Mouse (Mus musculus): ENCODE measurements around the gene Hopx.

Hopx gene

DNA sequence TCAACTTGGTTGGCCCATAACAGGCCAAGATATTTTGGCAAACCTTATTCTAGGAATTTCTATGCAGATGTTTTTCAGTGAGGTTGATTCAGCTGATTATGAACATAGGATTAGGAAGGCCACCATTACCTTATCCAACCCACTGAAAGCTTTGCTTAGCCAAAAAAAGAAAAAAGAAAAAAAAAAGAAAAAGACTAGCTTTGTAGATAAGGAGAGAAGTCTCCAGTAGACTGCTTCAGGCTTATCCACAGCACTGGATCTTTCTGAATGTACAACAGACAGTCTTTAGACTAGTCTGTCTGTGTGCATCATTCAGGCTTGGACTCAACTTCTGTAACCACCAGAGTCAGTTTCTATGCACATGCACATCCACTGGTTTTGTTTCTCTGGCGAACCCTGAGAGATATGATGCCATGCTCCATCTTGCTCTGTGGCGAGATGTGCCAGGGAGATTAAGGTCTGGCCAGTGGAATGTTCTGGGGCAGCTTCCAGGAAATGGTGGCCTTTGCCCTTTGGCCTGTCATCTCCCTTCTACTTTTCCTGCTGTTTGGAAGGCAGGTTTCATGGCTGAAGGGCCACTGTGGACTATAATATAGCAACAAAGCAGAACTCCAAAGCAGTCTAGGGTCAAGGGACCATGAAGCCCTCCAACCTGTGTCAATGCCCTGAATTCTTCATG lies 17.7 kb upstream of the Hopx start:
- no peak for DNase-seq (ENCODE audit: extremely low spot score)

DNA sequence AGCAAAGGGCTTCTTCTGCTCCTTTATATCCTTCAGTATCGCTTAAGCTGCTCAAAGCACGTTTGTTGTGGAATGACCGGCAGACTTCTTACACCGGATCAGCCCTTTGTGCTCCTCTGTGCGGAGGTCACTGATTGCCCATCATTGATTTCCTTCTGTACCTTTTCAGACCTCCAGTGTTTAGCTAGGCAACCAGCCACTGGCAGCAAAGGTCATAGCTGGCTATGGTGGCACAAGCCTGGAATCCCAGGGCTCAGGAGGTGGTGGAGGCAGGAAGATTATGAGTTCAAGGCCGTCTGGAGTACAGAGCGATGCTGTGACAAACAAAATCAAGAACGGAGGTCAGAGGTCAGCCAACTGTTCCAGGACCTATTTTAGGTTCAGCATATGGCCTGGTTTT lies 17.0 kb upstream of the Hopx start:
- DNase-seq (ENCODE audit: extremely low spot score): no peak

GRCm38 (mm10) chr5:77130310-77131020 lies 15.5 kb upstream of the Hopx start:
- DNase-seq (ENCODE audit: extremely low spot score): peak; percentile 16

GRCm38 (mm10) chr5:77129907-77130306 lies 15.0 kb upstream of the Hopx start:
- no peak for DNase-seq (ENCODE audit: extremely low spot score)

DNA sequence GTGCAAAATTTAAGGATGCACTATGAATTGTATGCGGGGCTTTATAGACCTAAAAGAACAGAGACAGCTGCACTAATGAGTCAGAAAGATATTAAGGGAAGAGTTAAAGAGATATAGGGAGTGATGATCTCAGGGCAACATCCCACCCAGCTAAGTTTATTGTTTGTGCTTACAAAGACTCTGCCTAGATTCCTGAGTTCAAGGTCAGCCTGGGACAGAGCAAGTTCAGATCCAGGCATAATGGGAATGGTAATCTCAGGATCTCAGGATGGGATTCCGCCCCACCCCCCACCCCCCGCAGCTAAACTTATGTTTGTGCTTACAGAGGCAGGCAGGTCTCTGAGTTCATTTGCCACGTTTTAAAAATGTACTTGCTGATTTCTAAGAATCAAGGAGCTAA lies 13.9 kb upstream of the Hopx start:
- DNase-seq (ENCODE audit: extremely low spot score): no peak

DNA sequence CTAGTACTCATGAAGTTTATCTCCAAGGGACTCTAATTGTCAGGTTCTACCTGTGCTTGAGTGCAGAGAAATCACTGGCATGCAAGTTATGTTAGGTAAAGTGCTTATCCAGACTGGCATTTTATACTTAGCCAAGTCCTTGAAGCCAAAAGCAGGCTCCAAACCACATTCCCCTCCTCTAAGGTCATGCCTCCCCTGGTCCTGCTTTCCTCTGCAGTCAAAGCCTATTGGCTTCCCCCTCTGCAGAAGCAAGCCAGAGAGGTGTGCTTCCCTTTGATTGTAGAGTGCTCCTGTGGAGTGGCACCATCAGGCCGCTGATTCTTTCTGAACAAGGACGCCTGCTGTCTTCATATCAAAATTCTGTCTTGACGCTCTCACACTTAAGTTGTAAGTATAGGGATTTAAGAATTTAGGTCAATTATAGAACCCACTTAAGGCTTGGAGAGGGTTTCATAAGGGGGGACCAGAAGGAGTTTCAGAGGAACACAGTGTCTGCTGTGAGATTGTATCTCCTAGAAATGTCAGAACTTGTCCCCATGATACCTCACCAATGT lies 11.6 kb upstream of the Hopx start:
- DNase-seq (ENCODE audit: extremely low spot score): no peak

DNA sequence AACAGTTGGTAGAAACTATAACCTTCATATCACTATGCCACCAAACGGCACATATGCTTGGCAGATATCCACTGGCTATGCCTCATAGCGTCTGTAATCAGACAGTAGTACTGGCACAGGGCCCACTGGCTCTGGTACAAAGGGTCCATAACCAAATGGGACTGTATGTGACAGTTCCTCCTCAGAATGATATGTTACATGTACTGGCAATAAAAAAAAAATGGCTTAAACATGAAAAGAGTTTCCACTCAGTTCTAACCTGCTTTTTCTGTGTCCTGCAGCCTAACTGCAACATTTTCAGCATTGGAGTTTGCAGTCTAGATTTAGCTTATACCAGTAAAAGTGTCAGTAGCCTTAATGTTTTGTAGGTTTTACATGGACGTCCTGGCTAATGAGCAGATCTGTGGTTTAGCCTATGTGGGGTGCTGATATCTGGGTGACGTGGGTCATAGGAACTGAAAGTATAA lies 9.9 kb upstream of the Hopx start:
- no peak for DNase-seq (ENCODE audit: extremely low spot score)

DNA sequence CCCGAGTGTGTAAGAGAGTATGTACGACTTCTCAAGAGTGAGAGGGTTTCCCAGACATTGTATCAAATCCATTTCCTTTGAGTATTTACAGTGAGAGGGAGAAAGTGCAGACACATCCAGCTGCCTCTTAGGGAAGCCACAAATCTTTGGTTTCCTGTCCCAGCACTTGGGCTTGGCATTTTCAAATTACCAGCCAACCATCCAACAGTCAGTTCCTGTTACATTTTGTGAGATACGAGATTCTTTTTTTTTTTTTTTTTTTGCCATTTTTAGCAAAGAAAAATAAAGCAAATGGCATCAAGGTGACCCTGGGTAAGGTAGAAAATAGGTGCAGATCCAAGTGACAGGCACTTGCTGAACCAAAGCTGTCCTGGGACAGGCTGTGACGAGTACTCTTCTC lies 9.2 kb upstream of the Hopx start:
- no peak for DNase-seq (ENCODE audit: extremely low spot score)

- no peak for DNase-seq (ENCODE audit: extremely low spot score)
These were observed 8.7 kb upstream of the Hopx start for GRCm38 (mm10) chr5:77123597-77123996.

GRCm38 (mm10) chr5:77122254-77123192 lies 7.6 kb upstream of the Hopx start:
- peak; percentile 42 for DNase-seq (ENCODE audit: extremely low spot score)

DNA sequence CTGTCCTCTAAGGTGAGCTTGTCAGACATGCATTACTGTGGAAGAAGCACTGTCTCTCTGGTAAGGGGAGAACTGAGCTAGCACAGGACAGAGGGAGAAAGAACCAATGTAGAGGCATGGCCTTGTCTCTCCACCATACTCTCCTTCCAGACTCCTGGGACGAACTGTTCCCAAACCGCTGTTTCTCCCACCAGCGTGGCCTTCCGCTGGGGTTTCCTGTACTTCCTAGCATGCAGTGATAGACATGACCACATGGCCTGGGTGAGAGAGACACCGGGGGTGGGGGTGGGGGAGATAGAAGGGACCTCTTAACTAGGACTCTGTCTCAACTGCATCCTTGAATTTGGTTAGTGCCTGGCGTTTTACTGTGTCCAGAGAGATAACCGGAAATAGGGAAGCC lies 5.8 kb upstream of the Hopx start:
- DNase-seq (ENCODE audit: extremely low spot score): no peak

GRCm38 (mm10) chr5:77119475-77120422 lies 4.8 kb upstream of the Hopx start:
- DNase-seq (ENCODE audit: extremely low spot score): no peak

GRCm38 (mm10) chr5:77115732-77116131 lies 811 bp upstream of the Hopx start:
- DNase-seq (ENCODE audit: extremely low spot score): no peak

DNA sequence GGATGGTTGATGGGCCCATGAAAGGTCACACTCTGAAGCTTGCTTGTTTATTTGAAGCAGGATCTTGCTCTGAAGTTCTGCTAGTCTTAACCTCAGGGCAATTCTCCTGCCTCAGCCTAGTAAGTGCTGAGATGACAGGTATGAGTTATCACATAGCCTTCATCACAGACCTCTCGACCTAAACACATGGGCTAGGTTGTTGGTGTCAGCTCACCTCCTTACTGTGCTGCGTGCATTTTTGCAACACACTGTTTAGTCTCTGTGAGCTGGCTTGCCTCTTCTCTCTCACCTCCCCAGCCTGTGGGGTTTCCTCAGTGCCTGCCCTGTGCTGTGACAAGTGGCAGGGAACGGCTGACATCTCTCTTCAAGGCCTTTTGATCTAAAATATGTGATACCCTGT lies 1.1 kb downstream of the Hopx start:
- DNase-seq (ENCODE audit: extremely low spot score): no peak

DNA sequence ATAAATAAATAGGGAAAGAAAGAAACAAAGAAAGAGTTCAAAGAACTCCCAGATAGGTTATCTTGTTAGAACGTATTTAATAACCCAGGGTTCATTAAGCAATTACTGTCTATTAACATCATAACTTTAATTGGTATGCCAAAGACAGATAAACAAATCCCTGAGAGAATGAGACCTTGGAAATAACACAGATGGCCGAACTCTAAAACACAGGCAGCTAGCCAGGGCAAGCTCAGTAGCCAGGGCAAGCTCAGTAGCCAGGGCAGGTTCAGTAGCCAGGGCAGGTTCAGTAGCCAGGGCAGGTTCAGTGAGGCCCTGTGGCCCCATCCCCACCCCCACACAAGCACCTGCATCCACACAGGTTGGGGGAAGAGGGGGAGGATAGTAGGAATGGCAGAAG lies 2.9 kb downstream of the Hopx start:
- DNase-seq (ENCODE audit: extremely low spot score): no peak

GRCm38 (mm10) chr5:77109814-77110213 lies 5.1 kb downstream of the Hopx start:
- no peak for DNase-seq (ENCODE audit: extremely low spot score)

DNA sequence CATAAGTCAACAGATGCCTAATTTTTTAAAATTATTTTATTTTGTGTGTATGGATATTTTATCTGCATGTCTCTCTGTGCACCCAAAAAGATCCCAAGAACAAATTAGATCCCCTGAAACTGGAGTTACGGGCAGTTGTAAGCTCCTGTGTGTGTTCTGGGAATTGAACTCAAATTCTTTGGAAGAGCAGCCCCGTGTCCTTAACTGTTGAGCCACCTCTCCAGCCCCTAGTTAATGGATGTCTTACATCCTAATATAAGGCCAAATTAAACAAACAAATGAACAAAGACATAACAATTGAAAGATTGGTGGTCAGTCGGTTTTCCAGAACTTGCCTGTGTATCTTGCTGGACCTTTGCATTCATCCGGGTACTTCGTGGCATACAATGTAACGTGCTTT lies 6.1 kb downstream of the Hopx start:
- no peak for DNase-seq (ENCODE audit: extremely low spot score)

- no peak for DNase-seq (ENCODE audit: extremely low spot score)
These were observed 7.6 kb downstream of the Hopx start for GRCm38 (mm10) chr5:77107146-77107822.

- no peak for DNase-seq (ENCODE audit: extremely low spot score)
These were observed 12.2 kb downstream of the Hopx start for GRCm38 (mm10) chr5:77102522-77103365.
